Mouse (Mus musculus) cerebellum, adult 18-20 months (tissue): ENCODE measurements around the gene Mkrn2.
"Not testable (repeated sequence)": the region's sequence is repeated elsewhere in the genome, so short reads cannot be mapped to it uniquely, and the experiment has no call there.

Source experiments
- DNase-seq, 2 experiments: peaks; one replicate each; pipeline ENCODE4 v3.0.0; 2021

Mkrn2 gene

DNA sequence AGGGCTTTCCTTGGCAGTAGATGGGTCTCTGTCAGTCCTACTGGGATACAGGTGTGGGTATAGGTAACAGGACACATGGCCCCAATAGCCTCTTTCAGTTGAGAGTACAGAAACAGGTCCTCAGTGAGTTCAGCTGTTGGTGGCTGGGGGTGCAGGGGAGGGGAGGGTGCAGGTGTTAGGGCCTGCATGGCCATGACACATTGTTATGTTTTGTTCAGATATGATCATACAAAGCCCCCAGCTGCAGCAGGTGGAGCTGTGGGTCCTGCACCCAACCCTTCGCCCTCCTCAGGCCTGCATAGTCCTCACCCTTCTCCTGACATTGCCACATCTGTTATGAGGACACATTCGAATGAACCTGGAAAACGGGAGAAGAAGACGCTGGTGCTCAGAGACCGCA, 8.6 kb downstream of the Mkrn2 start:
- no peak for DNase-seq

DNA sequence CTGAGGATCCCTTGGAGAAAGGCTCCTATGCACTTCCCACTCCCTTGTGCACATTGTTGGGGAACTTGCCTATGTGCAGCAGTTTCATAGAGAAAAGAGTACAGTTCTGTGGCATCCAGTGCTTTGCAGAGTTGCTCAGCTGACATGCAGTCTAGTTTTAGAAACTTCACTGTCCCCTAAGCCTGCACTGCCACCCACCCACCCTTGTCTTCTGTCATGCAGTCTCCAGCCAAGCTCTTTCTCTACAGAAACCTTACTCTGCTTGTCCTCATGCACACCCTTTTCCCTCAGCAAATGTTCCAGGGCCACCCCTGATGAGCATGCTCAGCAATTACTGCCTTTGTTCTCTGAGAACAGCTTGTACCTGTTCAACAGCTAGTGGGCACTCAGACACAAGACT, 12.1 kb downstream of the Mkrn2 start:
- DNase-seq: no peak

DNA sequence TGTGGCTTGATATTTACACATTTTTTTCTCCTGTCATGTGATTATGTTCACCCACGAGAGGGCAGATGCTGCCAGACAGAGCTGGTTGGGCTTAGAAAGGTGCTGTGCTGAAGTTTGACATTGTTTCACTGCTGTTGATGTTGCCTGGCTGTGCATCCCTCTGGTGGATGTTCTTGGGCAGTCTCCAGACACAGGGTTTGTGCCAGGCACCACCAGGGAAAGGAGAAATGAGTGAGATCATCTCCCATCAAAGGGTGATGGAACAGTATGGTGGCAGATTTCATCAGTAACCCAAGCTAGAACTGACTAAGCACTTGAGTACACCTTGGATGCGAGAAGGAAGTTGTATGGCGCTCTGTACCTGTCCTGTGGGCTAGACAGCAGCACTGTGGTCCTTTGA, 14.3 kb downstream of the Mkrn2 start:
- no peak for DNase-seq

DNA sequence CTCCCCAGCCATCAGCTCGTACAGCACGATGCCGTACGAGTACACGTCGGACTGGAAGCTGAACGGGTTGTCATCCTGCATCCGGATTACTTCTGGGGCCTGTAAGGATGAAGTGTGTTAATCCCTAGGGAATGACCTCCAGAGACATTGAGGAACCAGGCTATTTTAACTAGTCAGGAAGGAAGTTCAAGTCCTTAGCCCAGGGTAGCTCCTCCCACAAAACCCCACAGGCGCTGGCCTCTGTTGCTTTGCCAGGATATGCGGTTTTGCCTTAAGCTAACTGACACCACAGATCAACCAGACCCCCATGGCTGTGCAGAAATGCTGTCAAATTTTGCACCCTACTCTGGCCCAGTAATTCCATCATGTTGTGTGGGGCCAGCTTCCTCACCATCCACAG, 18.1 kb downstream of the Mkrn2 start:
- no peak for DNase-seq

DNA sequence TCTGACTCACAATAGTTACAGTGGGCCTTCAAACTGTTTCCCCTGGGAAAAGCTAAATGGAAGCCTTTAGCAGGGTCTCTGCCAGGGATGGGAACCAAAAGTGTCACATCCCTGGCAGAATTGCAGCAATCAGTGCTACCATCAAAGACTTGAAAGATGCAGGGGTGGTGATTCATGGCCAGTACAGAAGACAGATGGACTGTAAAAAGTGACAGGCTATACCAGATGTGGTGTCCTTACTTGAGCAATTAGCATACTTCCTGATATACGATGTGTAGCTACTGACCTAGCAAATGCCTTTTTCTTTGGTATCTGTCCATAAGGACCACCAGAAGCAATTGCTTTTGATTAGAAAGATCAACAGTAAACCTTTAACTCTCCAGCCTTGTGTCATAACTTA, 19.2 kb downstream of the Mkrn2 start:
- no peak for DNase-seq

DNA sequence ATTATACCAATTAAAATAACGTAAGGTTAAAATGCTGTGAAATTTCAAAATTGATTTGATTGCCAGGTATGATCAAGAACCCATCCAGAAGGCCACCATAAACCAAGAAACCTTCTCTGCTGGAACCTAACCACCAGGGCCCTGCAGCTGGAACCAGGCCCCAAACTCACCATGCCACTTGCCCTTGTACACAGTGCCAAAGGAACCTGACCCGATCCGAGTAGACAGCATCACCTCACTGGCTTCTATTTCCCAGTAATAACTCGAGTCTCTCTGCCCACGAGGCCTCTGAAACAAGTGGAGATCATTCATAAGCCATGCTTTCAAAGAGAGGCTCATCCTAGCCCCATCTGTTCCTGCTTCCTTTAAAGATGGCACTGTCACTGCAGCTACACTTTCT, 24.4 kb downstream of the Mkrn2 start:
- no peak for DNase-seq

DNA sequence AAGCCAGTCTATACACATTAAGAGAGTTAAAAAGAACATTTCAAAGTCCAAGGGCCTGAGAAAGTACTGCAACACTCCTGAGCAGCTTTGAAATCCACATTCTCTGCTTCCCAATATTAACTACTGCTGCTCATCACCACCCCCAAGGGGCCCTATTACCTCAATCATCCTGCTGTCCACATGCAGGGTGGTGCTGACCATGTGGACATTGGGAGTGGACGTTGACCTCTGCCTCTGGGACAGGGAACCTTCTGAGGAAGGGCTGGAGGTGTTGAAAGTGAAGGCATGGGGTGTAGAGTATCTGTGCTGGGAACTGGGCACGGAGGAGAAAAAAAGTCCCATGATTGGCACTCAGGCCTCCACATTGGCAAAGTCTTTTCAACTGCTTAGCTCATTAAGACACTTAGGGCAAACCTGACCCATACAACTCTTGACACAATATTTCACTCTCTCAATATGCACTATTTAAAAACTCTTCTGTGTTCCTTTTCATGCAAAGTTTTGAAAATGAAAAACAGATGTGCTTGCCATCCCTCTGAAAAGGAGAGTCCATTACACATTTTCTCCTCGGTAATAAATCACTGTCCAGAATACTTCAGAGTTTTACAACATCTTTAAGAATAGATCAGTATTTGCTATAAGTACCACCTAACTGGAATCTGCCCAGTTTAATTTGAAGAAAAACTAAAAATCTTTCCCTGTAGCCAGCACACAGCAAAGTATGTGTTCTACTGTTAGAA, 29.5 kb downstream of the Mkrn2 start:
- DNase-seq: no peak

DNA sequence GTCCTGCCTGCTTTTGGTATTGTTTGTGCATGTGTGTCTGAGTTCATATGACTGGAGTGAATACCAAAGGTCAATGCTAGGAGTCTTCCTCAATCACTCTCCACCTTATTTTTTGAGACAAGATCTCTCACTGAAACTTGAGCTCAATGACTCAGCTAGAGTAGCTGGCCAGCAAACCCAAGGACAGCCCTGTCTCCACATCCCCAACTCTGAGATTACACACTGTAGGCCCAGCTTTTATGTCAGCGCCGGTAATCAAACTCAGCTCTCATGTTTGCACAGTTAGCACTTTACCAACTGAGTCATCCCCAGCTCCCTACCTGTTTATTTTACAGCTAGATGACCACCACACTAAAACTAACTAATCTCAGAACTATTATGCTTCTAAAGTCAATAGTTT, 32.3 kb downstream of the Mkrn2 start:
- no peak for DNase-seq

DNA sequence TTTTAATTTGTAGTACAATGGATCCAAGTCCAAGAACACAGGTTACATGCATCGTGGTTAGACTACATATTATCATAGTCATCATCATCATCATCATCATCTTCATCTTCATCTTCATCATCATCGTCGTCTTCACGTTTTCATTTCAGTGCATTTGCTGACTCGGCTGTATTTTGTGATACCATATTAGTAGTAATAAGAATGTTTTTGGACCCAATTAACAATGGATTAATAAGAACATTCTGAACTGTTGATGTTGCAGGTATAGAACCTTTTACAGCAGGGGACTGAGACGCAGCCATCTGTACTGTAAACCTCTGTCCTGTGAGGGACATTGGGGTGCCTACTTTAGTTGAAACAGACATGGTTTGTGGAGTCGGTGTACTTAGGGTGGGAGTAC, 36.5 kb downstream of the Mkrn2 start:
- DNase-seq: not testable (repeated sequence)

DNA sequence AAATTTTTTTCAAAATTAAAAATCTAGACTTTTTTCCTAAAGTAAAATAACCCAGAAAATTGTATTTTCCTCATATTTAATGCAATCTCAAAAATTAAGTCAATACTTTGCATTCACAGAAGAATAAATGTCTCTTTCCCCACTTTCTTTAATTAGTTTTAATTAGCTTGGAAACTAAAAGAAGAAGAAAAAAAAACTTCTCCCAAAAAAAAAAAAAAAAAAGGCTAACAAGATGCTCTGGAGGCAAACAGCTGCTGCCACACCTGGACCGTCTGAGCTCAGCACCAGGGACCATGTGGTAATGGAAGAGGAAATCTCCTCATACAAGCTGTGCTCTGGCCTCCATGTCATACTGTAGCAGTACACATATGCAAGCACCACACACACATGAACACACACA, 41.6 kb downstream of the Mkrn2 start:
- DNase-seq: no peak

DNA sequence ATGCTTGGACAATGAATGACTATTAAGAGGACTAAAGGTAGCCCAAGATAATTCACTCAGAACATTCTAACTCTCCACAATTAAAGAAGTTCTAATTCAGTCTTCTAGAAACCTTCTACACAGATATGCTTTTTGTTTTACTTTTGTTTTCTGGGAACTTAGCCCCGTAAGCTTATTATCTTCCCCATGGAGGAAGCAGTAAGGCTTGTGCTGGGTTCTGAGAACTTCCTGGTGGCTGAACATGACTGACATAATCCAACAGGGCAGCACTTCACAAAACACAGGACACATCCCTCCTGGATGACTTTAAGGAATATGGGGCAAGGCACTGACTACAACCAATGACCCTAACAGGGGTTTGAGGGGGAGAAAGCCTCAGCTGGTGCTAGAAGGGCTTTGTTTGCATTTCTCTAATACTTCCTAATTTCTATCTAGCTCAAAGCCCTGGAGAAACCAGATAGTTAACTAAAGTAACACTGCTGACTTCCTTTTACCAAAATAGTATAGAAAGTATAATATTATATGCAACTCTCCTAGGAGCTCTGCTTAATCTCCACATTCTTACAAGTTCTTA, 48.2 kb downstream of the Mkrn2 start:
- no peak for DNase-seq

DNA sequence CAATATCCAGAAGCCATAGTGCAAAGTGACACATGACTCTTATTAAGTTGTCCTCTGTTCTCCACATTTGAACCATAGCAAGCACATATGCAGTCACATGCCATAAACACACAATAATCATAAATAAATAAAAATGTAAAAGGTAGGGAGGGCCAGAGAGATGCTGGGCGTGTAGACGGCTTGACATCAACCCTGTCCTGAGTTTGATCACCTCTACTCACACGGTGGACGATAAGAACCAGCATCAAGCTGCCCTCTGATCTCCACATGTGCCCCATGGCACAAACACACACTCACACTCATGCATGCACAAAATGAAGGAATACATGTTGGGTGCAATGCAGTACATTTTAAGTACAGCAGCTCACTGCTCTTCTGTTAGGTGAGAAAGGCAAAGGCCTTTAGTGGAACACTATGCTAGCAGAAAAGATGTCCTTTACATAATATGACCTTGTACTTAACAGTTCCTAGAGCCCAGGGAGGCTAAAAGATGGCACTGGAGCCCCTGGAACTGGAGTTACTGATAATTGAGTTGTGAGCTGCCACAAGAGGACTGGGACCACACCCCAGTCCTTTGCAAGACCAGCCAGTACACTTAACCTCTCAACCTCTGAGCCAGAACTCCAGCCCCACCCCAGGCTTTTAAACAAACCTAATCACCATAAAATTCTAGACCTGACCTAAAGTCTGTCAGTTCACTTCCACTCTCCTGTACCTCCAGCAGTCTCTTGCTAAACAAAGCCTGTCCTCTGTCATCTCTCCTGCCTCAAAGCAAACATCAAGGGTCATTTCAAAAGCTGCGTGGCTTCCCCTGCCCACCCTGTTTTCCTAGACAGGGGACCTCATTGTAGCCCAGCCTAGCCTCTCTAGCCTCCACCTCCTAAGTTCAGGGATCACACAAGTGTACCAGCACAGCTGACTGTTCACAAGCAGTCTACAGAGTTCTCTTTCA, 49.0 kb downstream of the Mkrn2 start:
- DNase-seq: no peak

DNA sequence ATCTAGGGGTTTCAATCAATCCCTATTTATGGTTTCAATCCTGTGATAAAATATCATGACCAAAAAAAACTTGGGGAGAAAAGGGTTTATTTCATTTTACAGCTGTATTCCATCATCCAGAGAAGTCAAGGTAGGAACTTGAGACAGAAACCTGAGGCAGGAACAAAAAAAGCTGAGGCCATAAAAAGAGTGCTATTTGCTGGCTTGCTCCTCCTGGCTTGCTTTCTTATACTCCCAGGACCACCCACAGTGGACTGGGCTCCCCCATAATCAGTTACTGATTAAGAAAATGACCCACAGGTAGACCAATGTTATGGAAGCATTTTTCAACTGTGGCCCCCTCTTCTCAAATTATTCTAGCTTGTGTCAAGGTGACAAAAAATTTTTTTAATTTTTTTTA, 50.0 kb downstream of the Mkrn2 start:
- DNase-seq: no peak

DNA sequence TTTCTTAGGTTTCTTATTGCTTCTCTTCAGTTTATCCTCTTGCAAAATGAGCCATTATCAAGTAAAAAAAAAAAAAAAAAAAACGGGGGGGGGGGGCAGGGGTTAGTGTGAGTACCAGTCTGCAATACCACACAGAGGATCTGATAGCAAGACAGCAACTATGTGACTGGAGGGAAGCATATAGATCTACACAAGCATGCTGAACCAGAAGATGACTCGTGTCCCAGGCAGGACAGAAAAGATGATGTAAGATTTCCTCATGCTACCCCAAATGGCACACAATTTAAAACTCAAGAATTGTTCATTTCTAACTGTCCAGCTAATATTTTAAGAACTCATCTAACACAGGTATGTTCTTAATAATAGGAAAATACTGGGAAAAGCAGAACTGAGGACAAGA, 52.2 kb downstream of the Mkrn2 start:
- DNase-seq: no peak

DNA sequence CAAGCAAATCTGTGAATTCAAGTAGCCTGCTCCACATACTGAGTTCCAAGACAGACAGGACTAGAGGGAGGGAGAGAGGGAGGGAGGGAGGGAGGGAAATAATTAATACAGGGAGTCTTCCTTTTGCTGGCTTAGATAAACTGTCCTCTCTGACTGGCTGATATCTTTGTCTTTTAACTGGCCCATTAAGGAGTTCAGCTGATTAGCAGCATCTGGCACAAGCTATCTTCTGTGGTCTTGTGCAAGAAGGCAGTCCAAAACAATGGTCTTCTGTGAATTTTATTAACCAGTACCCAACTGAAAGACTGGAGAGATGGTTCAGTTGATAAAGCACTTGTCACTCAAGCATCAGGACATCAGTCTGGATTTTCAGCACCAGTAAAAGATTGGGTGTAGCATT, 57.1 kb downstream of the Mkrn2 start:
- DNase-seq: no peak

DNA sequence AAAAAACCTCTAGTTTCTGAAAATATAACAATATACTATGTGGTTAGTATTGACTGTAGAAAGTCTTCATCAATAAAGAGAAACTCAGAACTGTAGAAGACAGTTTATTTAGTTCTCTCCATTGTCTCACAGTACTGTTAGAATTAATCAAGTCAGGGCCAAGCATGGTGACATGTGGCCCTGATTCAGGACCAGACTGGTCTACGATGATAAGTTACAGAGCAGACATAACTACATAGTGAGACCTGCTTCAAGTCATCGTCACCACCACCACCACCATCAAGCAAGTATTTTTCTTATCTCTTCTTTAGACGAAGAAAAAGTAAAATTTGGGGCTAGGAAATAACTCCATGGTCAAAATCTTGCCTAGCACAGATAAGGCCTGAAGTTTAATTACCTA, 62.6 kb downstream of the Mkrn2 start:
- no peak for DNase-seq

DNA sequence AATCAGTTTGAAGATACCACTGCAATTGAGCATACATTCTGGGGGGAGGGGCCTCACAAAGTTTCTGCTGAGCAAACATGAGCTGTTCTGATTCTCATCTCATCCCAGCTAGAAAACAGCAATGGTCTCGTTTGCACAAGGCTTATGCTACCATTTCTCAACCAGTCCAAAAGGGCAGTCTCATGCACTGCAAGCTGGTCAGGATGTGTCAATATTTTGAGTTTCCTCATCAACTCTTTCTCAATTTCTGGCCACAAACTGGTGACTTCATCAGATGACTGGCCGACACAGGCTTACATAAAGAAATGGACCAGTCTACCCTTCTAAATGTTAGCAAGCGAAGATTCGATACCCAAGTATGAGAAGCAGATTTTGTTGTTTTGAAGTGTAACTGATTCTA, 64.9 kb downstream of the Mkrn2 start:
- DNase-seq: no peak
